Mouse (Mus musculus): ENCODE measurements around the gene Fcgr1. TPM values are rescaled to one million over a fixed set of nuclear protein-coding genes. Genes with fewer than 3 reads are reported as not detected.
A peak's percentile ranks its signal among the peaks of the same experiment; 100 is the strongest.

Fcgr1 gene
- total RNA-seq, 2 experiments from 2014 or later: 2.2 to 2.3 TPM

- DNase-seq (ENCODE audit: low spot score in 2 of 2): no peak
- TF ChIP-seq CTCF (conservative IDR thresholded peaks at IDR 0.05): no peak
- H3K27ac ChIP-seq: no peak overlapping the region
- no peak overlapping the region for H3K4me3 ChIP-seq
These were observed 56.4 kb downstream of the Fcgr1 start for GRCm38 (mm10) chr3:96237335-96237903.

GRCm38 (mm10) chr3:96236834-96237334 is 56.9 kb downstream of the Fcgr1 start:
- TF ChIP-seq CTCF (conservative IDR thresholded peaks at IDR 0.05): no peak
- H3K4me3 ChIP-seq: no peak overlapping the region
- DNase-seq (ENCODE audit: low spot score in 2 of 2): no peak
- H3K27ac ChIP-seq: no peak overlapping the region

- no peak for TF ChIP-seq CTCF (conservative IDR thresholded peaks at IDR 0.05)
- Histone ChIP-seq H3K27ac (peak overlapping the region; percentile 36), H3K4me3 (no peak overlapping the region)
- DNase-seq (ENCODE audit: low spot score in 2 of 2): no peak
These were observed 57.9 kb downstream of the Fcgr1 start for GRCm38 (mm10) chr3:96235836-96236235.

GRCm38 (mm10) chr3:96234914-96235313 is 58.9 kb downstream of the Fcgr1 start:
- DNase-seq (ENCODE audit: low spot score in 2 of 2): no peak
- TF ChIP-seq CTCF (conservative IDR thresholded peaks at IDR 0.05): peak; percentile 30; the same call in 1 of the 2 replicates
- H3K27ac ChIP-seq: peak overlapping the region; percentile 36; the same call in 1 of the 2 replicates
- H3K4me3 ChIP-seq: no peak overlapping the region

Small RNAs within 50 kb of the gene (microRNA-seq; reads per million reads assigned to microRNA genes)
- 0 reads per million in 2 experiments for gene Gm47311
- 0 reads per million in 2 experiments for gene Gm47313

Other genes starting within 250 kb of the Fcgr1 start
- gene Vps45, start 235.5 kb downstream of the Fcgr1 start, total RNA-seq (2021): 10 to 100 TPM; 45.5 to 48.3 TPM
- gene Otud7b, start 189.4 kb downstream of the Fcgr1 start, total RNA-seq (2021): 10 to 100 TPM; 30.1 to 33.4 TPM
- gene Mtmr11, start 132.0 kb downstream of the Fcgr1 start, total RNA-seq (2021): 1 to 10 TPM; 4.3 to 5.3 TPM
- gene Sf3b4, start 121.6 kb downstream of the Fcgr1 start, total RNA-seq (2021): 10 to 100 TPM; 50.1 to 50.2 TPM
- 100 to 1,000 TPM; 352 to 370 TPM for gene Sv2a, start 112.8 kb downstream of the Fcgr1 start, total RNA-seq (2021)
- gene Bola1, start 74.3 kb downstream of the Fcgr1 start, total RNA-seq (2021): 10 to 100 TPM; 16.2 to 16.7 TPM
- gene Hist2h2ab, start 74.1 kb downstream of the Fcgr1 start, total RNA-seq (2021): 10 to 100 TPM in 1 of 2 experiments, 1 to 10 TPM in 1; 9.3 to 12.7 TPM
- gene Hist2h2ac, start 73.1 kb downstream of the Fcgr1 start, total RNA-seq (2021): 10 to 100 TPM; 21.9 to 28.0 TPM
- 1 to 10 TPM; 7.6 to 7.9 TPM for gene Hist2h2be, start 72.8 kb downstream of the Fcgr1 start, total RNA-seq (2021)
- 10 to 100 TPM; 11.4 to 12.3 TPM for gene Hist2h3c2, start 54.8 kb downstream of the Fcgr1 start, total RNA-seq (2021)
- gene Hist2h2aa2, start 53.7 kb downstream of the Fcgr1 start, total RNA-seq (2021): 100 to 1,000 TPM; 208 to 213 TPM
- 10 to 100 TPM in 1 of 2 experiments, not detected in 1; 11.7 TPM for gene Hist2h2aa1, start 48.5 kb downstream of the Fcgr1 start, total RNA-seq (2021)
- gene Hist2h3c1, start 47.3 kb downstream of the Fcgr1 start, total RNA-seq (2021): not detected
- gene Hist2h4, start 30.7 kb downstream of the Fcgr1 start, total RNA-seq (2021): 10 to 100 TPM; 29.6 to 29.9 TPM
- gene Hist2h3b, start 25.3 kb downstream of the Fcgr1 start, total RNA-seq (2021): 10 to 100 TPM; 48.4 to 51.6 TPM
- gene Hist2h2bb, start 24.2 kb downstream of the Fcgr1 start, total RNA-seq (2021): 100 to 1,000 TPM; 126 to 137 TPM
- gene BC107364, start 158.3 kb upstream of the Fcgr1 start, total RNA-seq (2021): not detected
- gene Hfe2, start 231.2 kb upstream of the Fcgr1 start, total RNA-seq (2021): under 1 TPM in 1 of 2 experiments, not detected in 1; 0.23 TPM